Mouse (Mus musculus) liver, adult (tissue): ENCODE measurements around the gene Nos1.

Experiments used
- GATA4 ChIP-seq: IDR thresholded peaks from 2 replicates; pipeline ENCODE4 v1.6.1; 2014; ENCODE audit warnings: mild to moderate bottlenecking, low read length; ENCODE audit not compliant: insufficient replicate concordance

Gene Nos1

GRCm38 (mm10) chr5:117780681-117781080 lies at the start of gene Nos1:
Nos1 (plus strand) TSS chr5:117781032.
- no peak for TF ChIP-seq GATA4

GRCm38 (mm10) chr5:117731311-117731710 lies 49.5 kb upstream of the Nos1 start:
- TF ChIP-seq GATA4: no peak

GRCm38 (mm10) chr5:117744654-117745178 lies 36.1 kb upstream of the Nos1 start:
- TF ChIP-seq GATA4: no peak

GRCm38 (mm10) chr5:117749353-117749752 lies 31.5 kb upstream of the Nos1 start:
- no peak for TF ChIP-seq GATA4

GRCm38 (mm10) chr5:117757696-117758482 lies 22.9 kb upstream of the Nos1 start:
- TF ChIP-seq GATA4: no peak

GRCm38 (mm10) chr5:117761181-117761832 lies 19.5 kb upstream of the Nos1 start:
- TF ChIP-seq GATA4: no peak

GRCm38 (mm10) chr5:117764496-117764895 lies 16.3 kb upstream of the Nos1 start:
- TF ChIP-seq GATA4: no peak

GRCm38 (mm10) chr5:117779175-117779574 lies 1.7 kb upstream of the Nos1 start:
- no peak for TF ChIP-seq GATA4

GRCm38 (mm10) chr5:117781178-117781577 lies 346 bp downstream of the Nos1 start:
- TF ChIP-seq GATA4: no peak

GRCm38 (mm10) chr5:117790071-117790470 lies 9.2 kb downstream of the Nos1 start:
- no peak for TF ChIP-seq GATA4

GRCm38 (mm10) chr5:117791875-117792274 lies 11.0 kb downstream of the Nos1 start:
- no peak for TF ChIP-seq GATA4

GRCm38 (mm10) chr5:117800849-117801248 lies 20.0 kb downstream of the Nos1 start:
- no peak for TF ChIP-seq GATA4

- TF ChIP-seq GATA4: no peak
Measured at GRCm38 (mm10) chr5:117802071-117802521, 21.3 kb downstream of the Nos1 start.

- no peak for TF ChIP-seq GATA4
Measured at GRCm38 (mm10) chr5:117803551-117803950, 22.7 kb downstream of the Nos1 start.

GRCm38 (mm10) chr5:117810930-117811329 lies 30.1 kb downstream of the Nos1 start:
- TF ChIP-seq GATA4: no peak

GRCm38 (mm10) chr5:117818800-117819199 lies 38.0 kb downstream of the Nos1 start:
- no peak for TF ChIP-seq GATA4
